Mouse (Mus musculus) gonadal fat pad, adult 2 months (tissue): Measurements from ENCODE around the gene Ptpn3. TPM values are rescaled to one million over a fixed set of nuclear protein-coding genes. Genes with fewer than 3 reads are reported as not detected.

Experiments
- polyA plus RNA-seq: library from polyadenylated mRNA; depleted of rRNA; stranded (reverse); fragments of >200 nt; gene quantifications from 2 replicates; pipeline ENCODE4 v1.2.3, GENCODE M21; 2012; rRNA removed

Ptpn3 gene
- polyA plus RNA-seq, 1 experiment = 17.4 TPM

Other genes starting within 250 kb of the Ptpn3 start
- 25.4 and 25.8 TPM in 2 replicates for gene Epb41l4b, start 158.4 kb downstream of the Ptpn3 start, polyA plus RNA-seq
- 0.43 and 0.45 TPM in 2 replicates for gene Palm2, start 132.4 kb upstream of the Ptpn3 start, polyA plus RNA-seq